Mouse (Mus musculus): ENCODE results near the gene Gm11492. TPM values are rescaled to one million over a fixed set of nuclear protein-coding genes. Genes with fewer than 3 reads are reported as not detected.

Gm11492 gene
- polyA plus RNA-seq (2015; fragmentation: Nextera tagmentation; extraction: Ambion mirVana): not detected in 2 replicates

- no peaks in the 10 kb centered on the region for H3K4me1 ChIP-seq
- no peaks in the 10 kb centered on the region for H3K9me3 ChIP-seq
- WGBS: 79% methylated on average over 3 of the region's 3 CpGs
- H3K4me2 ChIP-seq (replicated peaks): no peak within 1 kb of the TSS
- H3K4me3 ChIP-seq: no peak within 1 kb of the TSS
- no peaks in the 10 kb centered on the region for H3K27me3 ChIP-seq
- ATAC-seq (replicated peaks): no peak
- no peak within 1 kb of the TSS for H3K27ac ChIP-seq (replicated peaks)
- H3K9ac ChIP-seq (replicated peaks): no peak within 1 kb of the TSS
- no peaks in the 10 kb centered on the region for H3K36me3 ChIP-seq
These were observed at the start of gene Gm11492 for GRCm38 (mm10) chr11:87566501-87566900. Gene Gm11492 (plus strand): TSS chr11:87566653.

- Histone ChIP-seq H3K4me3 (no peak overlapping the region), H3K9ac (replicated peaks) (no peak overlapping the region), H3K9me3 (no peaks in the 10 kb centered on the region), H3K4me1 (no peaks in the 10 kb centered on the region), H3K27ac (replicated peaks) (no peak overlapping the region), H3K4me2 (replicated peaks) (no peak overlapping the region), H3K36me3 (no peaks in the 10 kb centered on the region), H3K27me3 (no peaks in the 10 kb centered on the region)
- WGBS: 7% methylated on average over 2 of the region's 2 CpGs
- ATAC-seq (replicated peaks): no peak
These were observed 47.2 kb upstream of the Gm11492 start for GRCm38 (mm10) chr11:87519260-87519659.

- H3K27ac ChIP-seq (replicated peaks): no peak overlapping the region
- no peaks in the 10 kb centered on the region for H3K4me1 ChIP-seq
- no peak overlapping the region for H3K9ac ChIP-seq (replicated peaks)
- no peak overlapping the region for H3K4me3 ChIP-seq
- no peaks in the 10 kb centered on the region for H3K36me3 ChIP-seq
- H3K9me3 ChIP-seq: no peaks in the 10 kb centered on the region
- H3K27me3 ChIP-seq: no peaks in the 10 kb centered on the region
- ATAC-seq (replicated peaks): no peak
- WGBS: 50% methylated on average over 5 of the region's 5 CpGs
- H3K4me2 ChIP-seq (replicated peaks): no peak overlapping the region
These were observed 43.0 kb upstream of the Gm11492 start for GRCm38 (mm10) chr11:87523466-87523865.

GRCm38 (mm10) chr11:87523967-87524366, 42.5 kb upstream of the Gm11492 start:
- H3K27ac ChIP-seq (replicated peaks): no peak overlapping the region
- H3K4me2 ChIP-seq (replicated peaks): no peak overlapping the region
- no peak overlapping the region for H3K9ac ChIP-seq (replicated peaks)
- no peaks in the 10 kb centered on the region for H3K9me3 ChIP-seq
- no peak for ATAC-seq (replicated peaks)
- no peak overlapping the region for H3K4me3 ChIP-seq
- no peaks in the 10 kb centered on the region for H3K27me3 ChIP-seq
- no peaks in the 10 kb centered on the region for H3K36me3 ChIP-seq
- no peaks in the 10 kb centered on the region for H3K4me1 ChIP-seq

- H3K9me3 ChIP-seq: no peaks in the 10 kb centered on the region
- no peak overlapping the region for H3K4me3 ChIP-seq
- H3K9ac ChIP-seq (replicated peaks): no peak overlapping the region
- no peak for ATAC-seq (replicated peaks)
- no peak overlapping the region for H3K27ac ChIP-seq (replicated peaks)
- no peaks in the 10 kb centered on the region for H3K36me3 ChIP-seq
- no peaks in the 10 kb centered on the region for H3K27me3 ChIP-seq
- H3K4me2 ChIP-seq (replicated peaks): no peak overlapping the region
- H3K4me1 ChIP-seq: no peaks in the 10 kb centered on the region
These were observed 41.7 kb upstream of the Gm11492 start for GRCm38 (mm10) chr11:87524780-87525179.

GRCm38 (mm10) chr11:87527364-87527763, 39.1 kb upstream of the Gm11492 start:
- Histone ChIP-seq H3K27me3 (no peaks in the 10 kb centered on the region), H3K9ac (replicated peaks) (no peak overlapping the region), H3K27ac (replicated peaks) (no peak overlapping the region), H3K4me3 (no peak overlapping the region), H3K4me2 (replicated peaks) (no peak overlapping the region), H3K36me3 (no peaks in the 10 kb centered on the region), H3K4me1 (no peaks in the 10 kb centered on the region), H3K9me3 (no peaks in the 10 kb centered on the region)
- ATAC-seq (replicated peaks): no peak
- 84% methylated on average over 3 of the region's 3 CpGs for WGBS

GRCm38 (mm10) chr11:87527990-87528389, 38.5 kb upstream of the Gm11492 start:
- Histone ChIP-seq H3K9me3 (no peaks in the 10 kb centered on the region), H3K9ac (replicated peaks) (no peak overlapping the region), H3K27ac (replicated peaks) (no peak overlapping the region), H3K4me2 (replicated peaks) (no peak overlapping the region), H3K27me3 (no peaks in the 10 kb centered on the region), H3K4me3 (no peak overlapping the region), H3K4me1 (no peaks in the 10 kb centered on the region), H3K36me3 (no peaks in the 10 kb centered on the region)
- WGBS: 57% methylated on average over 4 of the region's 4 CpGs
- ATAC-seq (replicated peaks): no peak

GRCm38 (mm10) chr11:87531695-87532094, 34.8 kb upstream of the Gm11492 start:
- no peak overlapping the region for H3K27ac ChIP-seq (replicated peaks)
- H3K36me3 ChIP-seq: no peaks in the 10 kb centered on the region
- no peaks in the 10 kb centered on the region for H3K27me3 ChIP-seq
- ATAC-seq (replicated peaks): no peak
- no peak overlapping the region for H3K4me2 ChIP-seq (replicated peaks)
- H3K9me3 ChIP-seq: no peaks in the 10 kb centered on the region
- 59% methylated on average over 6 of the region's 6 CpGs for WGBS
- no peaks in the 10 kb centered on the region for H3K4me1 ChIP-seq
- no peak overlapping the region for H3K4me3 ChIP-seq
- H3K9ac ChIP-seq (replicated peaks): no peak overlapping the region

- no peak overlapping the region for H3K9ac ChIP-seq (replicated peaks)
- H3K4me2 ChIP-seq (replicated peaks): no peak overlapping the region
- no peaks in the 10 kb centered on the region for H3K9me3 ChIP-seq
- H3K4me1 ChIP-seq: no peaks in the 10 kb centered on the region
- 49% methylated on average over 8 of the region's 8 CpGs for WGBS
- H3K4me3 ChIP-seq: no peak overlapping the region
- H3K36me3 ChIP-seq: no peaks in the 10 kb centered on the region
- H3K27me3 ChIP-seq: no peaks in the 10 kb centered on the region
- no peak overlapping the region for H3K27ac ChIP-seq (replicated peaks)
- no peak for ATAC-seq (replicated peaks)
These were observed 24.2 kb upstream of the Gm11492 start for GRCm38 (mm10) chr11:87542285-87542684.

- Histone ChIP-seq H3K36me3 (no peaks in the 10 kb centered on the region), H3K27ac (replicated peaks) (no peak overlapping the region), H3K4me1 (no peaks in the 10 kb centered on the region), H3K9me3 (no peaks in the 10 kb centered on the region), H3K4me3 (no peak overlapping the region), H3K27me3 (no peaks in the 10 kb centered on the region), H3K4me2 (replicated peaks) (no peak overlapping the region), H3K9ac (replicated peaks) (no peak overlapping the region)
- no peak for ATAC-seq (replicated peaks)
- WGBS: 48% methylated on average over 3 of the region's 3 CpGs
These were observed 23.5 kb upstream of the Gm11492 start for GRCm38 (mm10) chr11:87542906-87543305.

- ATAC-seq (replicated peaks): no peak
- H3K9ac ChIP-seq (replicated peaks): no peak overlapping the region
- no peaks in the 10 kb centered on the region for H3K4me1 ChIP-seq
- H3K36me3 ChIP-seq: no peaks in the 10 kb centered on the region
- H3K9me3 ChIP-seq: no peaks in the 10 kb centered on the region
- WGBS: 79% methylated on average over 4 of the region's 4 CpGs
- no peaks in the 10 kb centered on the region for H3K27me3 ChIP-seq
- H3K4me3 ChIP-seq: no peak overlapping the region
- H3K4me2 ChIP-seq (replicated peaks): no peak overlapping the region
- H3K27ac ChIP-seq (replicated peaks): no peak overlapping the region
These were observed 13.1 kb upstream of the Gm11492 start for GRCm38 (mm10) chr11:87553342-87553741.

GRCm38 (mm10) chr11:87554386-87554785, 12.1 kb upstream of the Gm11492 start:
- Histone ChIP-seq H3K4me3 (no peak overlapping the region), H3K9ac (replicated peaks) (no peak overlapping the region), H3K36me3 (no peaks in the 10 kb centered on the region), H3K27ac (replicated peaks) (no peak overlapping the region), H3K9me3 (no peaks in the 10 kb centered on the region), H3K4me1 (no peaks in the 10 kb centered on the region), H3K4me2 (replicated peaks) (no peak overlapping the region), H3K27me3 (no peaks in the 10 kb centered on the region)
- ATAC-seq (replicated peaks): no peak
- 25% methylated on average over 5 of the region's 5 CpGs for WGBS

GRCm38 (mm10) chr11:87555106-87555703, 11.2 kb upstream of the Gm11492 start:
- Histone ChIP-seq H3K4me3 (no peak overlapping the region), H3K9ac (replicated peaks) (no peak overlapping the region), H3K36me3 (no peaks in the 10 kb centered on the region), H3K4me2 (replicated peaks) (no peak overlapping the region), H3K9me3 (no peaks in the 10 kb centered on the region), H3K27me3 (no peaks in the 10 kb centered on the region), H3K4me1 (no peaks in the 10 kb centered on the region), H3K27ac (replicated peaks) (no peak overlapping the region)
- no peak for ATAC-seq (replicated peaks)
- 33% methylated on average over 2 of the region's 2 CpGs for WGBS

Data from forebrain, embryonic 15.5 days (tissue).